17 mouse cellular contexts compared by ENCODE assay signal in the genomic region with DNA sequence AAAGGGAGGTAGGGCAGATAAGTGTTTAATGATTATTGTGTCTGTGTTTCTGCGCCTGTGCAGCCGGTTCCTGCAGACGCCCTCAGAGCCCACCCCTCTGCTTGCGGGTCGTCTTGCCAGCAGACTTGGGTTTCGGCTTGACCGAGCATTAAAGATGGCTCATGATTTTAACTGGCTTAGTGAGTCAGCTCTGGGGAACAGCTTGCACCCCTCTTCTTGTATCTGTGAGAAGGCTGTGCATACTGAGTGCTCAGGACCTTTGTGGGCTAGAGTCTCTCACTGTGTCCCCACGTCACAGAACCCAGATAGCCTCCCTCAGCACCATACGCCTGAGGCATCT. TPM values are rescaled to one million over a fixed set of nuclear protein-coding genes. Genes with fewer than 3 reads are reported as not detected.
DNase-seq lines count a peak whose midpoint lies in the region; ATAC-seq lines count a peak whose summit lies in the region.
"Had no signal": no experiment of that assay in that cellular context is flagged by ENCODE, and none has a peak within 500 bp of the region (broad histone marks: within the 10 kb centered on the region; RNA-seq: fewer than 3 reads in every experiment).

No protein-coding gene starts in this region.

- H3K4me1 ChIP-seq in hindbrain, embryonic 11.5 days (replicated peaks; ENCODE audit: control insufficient read depth, insufficient read depth, low read length): 0 out of 2 replicates have a peak, but pooled peaks cover 1% of the 10 kb centered on the region
- H3K4me1 ChIP-seq in hindbrain, embryonic 14.5 days (replicated peaks; ENCODE audit: control insufficient read depth, insufficient read depth, low read length): peaks cover 11% of the 10 kb centered on the region; the same call in 1 of the 2 replicates
- H3K4me1 ChIP-seq in embryonic facial prominence, embryonic 11.5 days (ENCODE audit: control insufficient read depth, insufficient read depth, low read length): peaks cover 14% of the 10 kb centered on the region
- peaks cover 91% of the 10 kb centered on the region for H3K4me1 ChIP-seq in embryonic facial prominence, embryonic 15.5 days
- H3K4me1 ChIP-seq in limb, embryonic 15.5 days: peaks cover 85% of the 10 kb centered on the region
- H3K4me1 ChIP-seq: liver, embryonic 12.5 days had no signal

- no peaks in the 10 kb centered on the region for H3K27me3 ChIP-seq in hindbrain, embryonic 11.5 days (ENCODE audit: control insufficient read depth, insufficient read depth, low read length)
- H3K27me3 ChIP-seq in hindbrain, embryonic 14.5 days (ENCODE audit: control insufficient read depth, insufficient read depth, low read length): no peaks in the 10 kb centered on the region
- H3K27me3 ChIP-seq in embryonic facial prominence, embryonic 11.5 days (ENCODE audit: control insufficient read depth, insufficient read depth, low read length): no peaks in the 10 kb centered on the region
- no peaks in the 10 kb centered on the region for H3K27me3 ChIP-seq in embryonic facial prominence, embryonic 15.5 days
- H3K27me3 ChIP-seq in limb, embryonic 15.5 days: no peaks in the 10 kb centered on the region
- H3K27me3 ChIP-seq: hindbrain, embryonic 15.5 days; midbrain, embryonic 12.5 days had no signal

- 0 out of 2 replicates have a peak overlapping the region, but pooled peaks have one; percentile 17 for H3K27ac ChIP-seq in hindbrain, embryonic 11.5 days (ENCODE audit: low read depth, low read length)
- no peak overlapping the region for H3K27ac ChIP-seq in hindbrain, embryonic 14.5 days
- peak overlapping the region; percentile 56; the same call in 1 of the 2 replicates for H3K27ac ChIP-seq in embryonic facial prominence, embryonic 11.5 days (replicated peaks; ENCODE audit: low read depth, low read length)
- H3K27ac ChIP-seq in embryonic facial prominence, embryonic 15.5 days (replicated peaks): peak overlapping the region; percentile 95
- peak overlapping the region; percentile 88 for H3K27ac ChIP-seq in limb, embryonic 15.5 days
- H3K27ac ChIP-seq: hindbrain, embryonic 15.5 days; liver, embryonic 12.5 days had no signal

- no peak overlapping the region for H3K9ac ChIP-seq in hindbrain, embryonic 11.5 days (ENCODE audit: low read depth, low read length)
- no peak overlapping the region for H3K9ac ChIP-seq in hindbrain, embryonic 14.5 days
- H3K9ac ChIP-seq in embryonic facial prominence, embryonic 11.5 days (replicated peaks; ENCODE audit: low read length): no peak overlapping the region
- no peak overlapping the region for H3K9ac ChIP-seq in embryonic facial prominence, embryonic 15.5 days
- H3K9ac ChIP-seq in limb, embryonic 15.5 days: no peak overlapping the region
- H3K9ac ChIP-seq: hindbrain, embryonic 15.5 days; liver, embryonic 12.5 days; lung, embryonic 14.5 days; midbrain, embryonic 12.5 days had no signal

- no peak overlapping the region for H3K4me2 ChIP-seq in hindbrain, embryonic 11.5 days (replicated peaks; ENCODE audit: low read depth, low read length)
- no peak overlapping the region for H3K4me2 ChIP-seq in hindbrain, embryonic 14.5 days (replicated peaks)
- H3K4me2 ChIP-seq in embryonic facial prominence, embryonic 11.5 days (ENCODE audit: low read depth, low read length): no peak overlapping the region
- peak overlapping the region; percentile 23; the same call in 1 of the 2 replicates for H3K4me2 ChIP-seq in embryonic facial prominence, embryonic 15.5 days (replicated peaks)
- no peak overlapping the region for H3K4me2 ChIP-seq in limb, embryonic 15.5 days
- H3K4me2 ChIP-seq: hindbrain, embryonic 15.5 days; liver, embryonic 12.5 days; lung, embryonic 14.5 days; midbrain, embryonic 12.5 days had no signal

- WGBS in hindbrain, embryonic 11.5 days: 52% methylated on average over 9 of the region's 9 CpGs
- 48% methylated on average over 9 of the region's 9 CpGs for WGBS in hindbrain, embryonic 14.5 days
- WGBS in embryonic facial prominence, embryonic 11.5 days: 34% methylated on average over 9 of the region's 9 CpGs
- whole genome bisulfite sequencing in embryonic facial prominence, embryonic 15.5 days: 16% methylated on average over 9 of the region's 9 CpGs
- WGBS in limb, embryonic 15.5 days: 26% methylated on average over 9 of the region's 9 CpGs

- ATAC-seq in hindbrain, embryonic 11.5 days (ENCODE audit: low FRiP score): no peak
- no peak for ATAC-seq in hindbrain, embryonic 14.5 days (ENCODE audit: low FRiP score)
- ATAC-seq in embryonic facial prominence, embryonic 11.5 days (replicated peaks; ENCODE audit: insufficient number of reproducible peaks, low FRiP score, low TSS enrichment, low read depth): no peak
- ATAC-seq in embryonic facial prominence, embryonic 15.5 days (ENCODE audit: insufficient number of reproducible peaks, low FRiP score, low TSS enrichment, low read depth): 0 out of 2 replicates have a peak, but pooled peaks have one; percentile 3
- no peak for ATAC-seq in limb, embryonic 15.5 days (ENCODE audit: insufficient number of reproducible peaks, low FRiP score, low TSS enrichment, low read depth)
- ATAC-seq: liver, embryonic 12.5 days had no signal

- no peak overlapping the region for H3K4me3 ChIP-seq in hindbrain, embryonic 11.5 days (ENCODE audit: low read depth, low read length)
- H3K4me3 ChIP-seq in hindbrain, embryonic 14.5 days (replicated peaks; ENCODE audit: low read length): no peak overlapping the region
- H3K4me3 ChIP-seq in embryonic facial prominence, embryonic 11.5 days (ENCODE audit: low read depth, low read length): no peak overlapping the region
- H3K4me3 ChIP-seq in embryonic facial prominence, embryonic 15.5 days (replicated peaks): no peak overlapping the region
- H3K4me3 ChIP-seq in limb, embryonic 15.5 days: no peak overlapping the region
- H3K4me3 ChIP-seq: hindbrain, embryonic 15.5 days; liver, embryonic 12.5 days; midbrain, embryonic 12.5 days; myocyte had no signal

- no peaks in the 10 kb centered on the region for H3K9me3 ChIP-seq in hindbrain, embryonic 11.5 days (ENCODE audit: control insufficient read depth, low read length)
- H3K9me3 ChIP-seq in hindbrain, embryonic 14.5 days (ENCODE audit: control insufficient read depth, low read length): no peaks in the 10 kb centered on the region
- no peaks in the 10 kb centered on the region for H3K9me3 ChIP-seq in embryonic facial prominence, embryonic 11.5 days (replicated peaks; ENCODE audit: control insufficient read depth, low read length)
- H3K9me3 ChIP-seq in embryonic facial prominence, embryonic 15.5 days (replicated peaks): no peaks in the 10 kb centered on the region
- no peaks in the 10 kb centered on the region for H3K9me3 ChIP-seq in limb, embryonic 15.5 days
- H3K9me3 ChIP-seq: hindbrain, embryonic 15.5 days; liver, embryonic 12.5 days; midbrain, embryonic 12.5 days had no signal

- no peak for DNase-seq in hindbrain, embryonic 11.5 days (ENCODE audit: low spot score)
- DNase-seq in hindbrain, embryonic 14.5 days (ENCODE audit: low spot score): no peak
- DNase-seq in embryonic facial prominence, embryonic 11.5 days (ENCODE audit: low spot score): peak; percentile 18
- no peak for DNase-seq in urinary bladder, postnatal 14 days (ENCODE audit: low spot score)
- DNase-seq in layer of hippocampus, postnatal 14 days (ENCODE audit: low spot score in 2 of 2): no peak
- DNase-seq: gastrocnemius, postnatal 36 days; kidney, adult 11 months; kidney, postnatal 10 days; layer of hippocampus, adult 9-11 months; spleen, adult 18-20 months had no signal

- no peaks in the 10 kb centered on the region for H3K36me3 ChIP-seq in hindbrain, embryonic 11.5 days (ENCODE audit: control insufficient read depth, insufficient read depth, low read length)
- H3K36me3 ChIP-seq in hindbrain, embryonic 14.5 days (replicated peaks; ENCODE audit: control insufficient read depth, insufficient read depth): no peaks in the 10 kb centered on the region
- no peaks in the 10 kb centered on the region for H3K36me3 ChIP-seq in embryonic facial prominence, embryonic 11.5 days (replicated peaks; ENCODE audit: control insufficient read depth, insufficient read depth, low read depth, low read length)
- H3K36me3 ChIP-seq in embryonic facial prominence, embryonic 15.5 days: no peaks in the 10 kb centered on the region
- H3K36me3 ChIP-seq in limb, embryonic 15.5 days: no peaks in the 10 kb centered on the region
- H3K36me3 ChIP-seq: hindbrain, embryonic 15.5 days; liver, embryonic 12.5 days; midbrain, embryonic 12.5 days had no signal

RNA-seq across cellular contexts. Expression of a gene that starts 54.4 kb away (rescaled TPM):
- 14.9 and 18.2 TPM in 2 replicates for polyA plus RNA-seq in hindbrain, embryonic 11.5 days (2014; fragmentation: Nextera tagmentation; extraction: Ambion mirVana)
- polyA plus RNA-seq in hindbrain, embryonic 14.5 days (2014; fragmentation: Nextera tagmentation; extraction: Ambion mirVana): 8.8 and 10.1 TPM in 2 replicates
- 17.6 and 22.9 TPM in 2 replicates for polyA plus RNA-seq in embryonic facial prominence, embryonic 11.5 days (2014; fragmentation: Nextera tagmentation; extraction: Ambion mirVana)
- 146 and 154 TPM in 2 replicates for polyA plus RNA-seq in embryonic facial prominence, embryonic 15.5 days (2015; fragmentation: Nextera tagmentation; extraction: Ambion mirVana)
- 104 and 110 TPM in 2 replicates for polyA plus RNA-seq in limb, embryonic 15.5 days (2015; fragmentation: Nextera tagmentation; extraction: Ambion mirVana)
- total RNA-seq in layer of hippocampus, postnatal 14 days (2021): 10 to 100 TPM in 1 of 2 experiments, 1 to 10 TPM in 1; 9.4 to 11.6 TPM
- polyA plus RNA-seq: myocyte had no signal
